Mouse (Mus musculus) kidney, postnatal 14 days (tissue): ENCODE results near the gene P3h3.
"Not testable (repeated sequence)": the region's sequence is repeated elsewhere in the genome, so short reads cannot be mapped to it uniquely, and the experiment has no call there.

Source experiments
- DNase-seq: peaks from one replicate; pipeline ENCODE4 v3.0.0; 2022; ENCODE audit warnings: mixed read lengths

The P3h3 gene

GRCm38 (mm10) chr6:124856916-124857839 is at the start of gene P3h3:
Gene P3h3 (minus strand): TSS chr6:124857752.
- peak; percentile 82 for DNase-seq

GRCm38 (mm10) chr6:124904991-124905860 is 47.7 kb upstream of the P3h3 start:
- DNase-seq, result no peak

GRCm38 (mm10) chr6:124904161-124904981 is 46.8 kb upstream of the P3h3 start:
- peak; percentile 89 for DNase-seq

- peak; percentile 96 for DNase-seq
Observed at GRCm38 (mm10) chr6:124903580-124904151, 46.1 kb upstream of the P3h3 start.

GRCm38 (mm10) chr6:124901851-124902250 is 44.3 kb upstream of the P3h3 start:
- DNase-seq, result no peak

GRCm38 (mm10) chr6:124900801-124901480 is 43.4 kb upstream of the P3h3 start:
- no peak for DNase-seq

GRCm38 (mm10) chr6:124900056-124900800 is 42.7 kb upstream of the P3h3 start:
- no peak for DNase-seq

- DNase-seq, result no peak
Observed at GRCm38 (mm10) chr6:124898359-124898758, 40.8 kb upstream of the P3h3 start.

- DNase-seq, result not testable (repeated sequence)
Observed at GRCm38 (mm10) chr6:124894113-124894512, 36.6 kb upstream of the P3h3 start.

- DNase-seq, result no peak
Observed at GRCm38 (mm10) chr6:124890997-124891396, 33.4 kb upstream of the P3h3 start.

- DNase-seq, result no peak
Observed at GRCm38 (mm10) chr6:124888555-124889125, 31.1 kb upstream of the P3h3 start.

- DNase-seq, result no peak
Observed at GRCm38 (mm10) chr6:124887986-124888385, 30.4 kb upstream of the P3h3 start, which contains the start of gene Cd4. Gene Cd4 (minus strand): TSS chr6:124888221.

- DNase-seq, result no peak
Observed at GRCm38 (mm10) chr6:124885956-124886381, 28.4 kb upstream of the P3h3 start.

- peak; percentile 25 for DNase-seq
Observed at GRCm38 (mm10) chr6:124884714-124885500, 27.4 kb upstream of the P3h3 start.

GRCm38 (mm10) chr6:124883351-124883750 is 25.8 kb upstream of the P3h3 start:
- no peak for DNase-seq

- no peak for DNase-seq
Observed at GRCm38 (mm10) chr6:124881821-124882220, 24.3 kb upstream of the P3h3 start.

- no peak for DNase-seq
Observed at GRCm38 (mm10) chr6:124879390-124879789, 21.8 kb upstream of the P3h3 start.

- no peak for DNase-seq
Observed at GRCm38 (mm10) chr6:124874348-124874747, 16.8 kb upstream of the P3h3 start.

- DNase-seq, result no peak
Observed at GRCm38 (mm10) chr6:124866560-124866959, 9.0 kb upstream of the P3h3 start.
